Mouse (Mus musculus) C2C12 (cell line): ENCODE data around the gene Mecom.

Experiments
- CEBPB ChIP-seq: IDR thresholded peaks from one replicate; pipeline ENCODE4 v1.6.1; 2011; ENCODE audit warnings: low read depth, mild to moderate bottlenecking, control low read depth, moderate library complexity
- CTCF ChIP-seq: IDR thresholded peaks from one replicate; pipeline ENCODE4 v1.5.1; 2011; ENCODE audit not compliant: control insufficient read depth, insufficient read depth, insufficient read length
- FOSL1 ChIP-seq: IDR thresholded peaks from one replicate; pipeline ENCODE4 v1.8.0; 2011; ENCODE audit warnings: mild to moderate bottlenecking, low read length; ENCODE audit not compliant: poor library complexity, insufficient read depth, severe bottlenecking
- MAX ChIP-seq: IDR thresholded peaks from one replicate; pipeline ENCODE4 v1.6.1; 2011; ENCODE audit warnings: mild to moderate bottlenecking, control low read depth
- MYOG ChIP-seq: IDR thresholded peaks from one replicate; pipeline ENCODE4 v1.6.1; 2011; ENCODE audit not compliant: control insufficient read depth, insufficient read length; ENCODE audit errors: extremely low read depth

DNA sequence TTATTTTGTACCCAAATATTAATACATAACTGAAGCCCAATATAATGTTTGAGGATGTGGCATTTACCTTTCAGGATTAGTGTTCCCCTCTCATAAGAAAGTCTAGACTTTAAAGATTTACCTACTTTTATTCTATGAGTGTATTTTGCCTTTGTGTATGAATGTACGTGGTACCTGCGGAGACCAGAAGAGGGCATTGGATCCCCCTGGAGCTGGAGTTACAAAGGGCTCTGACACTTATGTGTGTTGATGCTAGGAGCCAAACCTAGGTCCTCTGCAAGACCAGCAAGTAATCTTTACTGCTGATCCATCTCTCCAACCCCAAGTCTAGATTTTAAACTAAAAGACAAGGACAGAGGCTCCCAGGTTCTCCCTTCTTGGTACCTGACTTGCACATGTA lies 86.0 kb downstream of the Mecom start:
- TF ChIP-seq CTCF (no peak), CEBPB (no peak), MAX (no peak), FOSL1 (no peak), MYOG (no peak)
